Mouse (Mus musculus) lung, adult 2 months (tissue): Measurements from ENCODE around the gene Krtap5-2.
"Not testable (repeated sequence)": the region's sequence is repeated elsewhere in the genome, so short reads cannot be mapped to it uniquely, and the experiment has no call there.

Experiments
- CTCF ChIP-seq: fragments of 200-500 bp; IDR thresholded peaks from 2 replicates; pipeline ENCODE4 v1.5.1; 2011; ENCODE audit warnings: mild to moderate bottlenecking, low read length, control low read depth; ENCODE audit not compliant: insufficient read depth
- POLR2A ChIP-seq: fragments of 200-500 bp; IDR thresholded peaks from 2 replicates; pipeline ENCODE4 v1.6.1; 2011; ENCODE audit warnings: low read depth, mild to moderate bottlenecking, control low read depth, low read length, borderline replicate concordance; ENCODE audit errors: extremely low read depth

DNA sequence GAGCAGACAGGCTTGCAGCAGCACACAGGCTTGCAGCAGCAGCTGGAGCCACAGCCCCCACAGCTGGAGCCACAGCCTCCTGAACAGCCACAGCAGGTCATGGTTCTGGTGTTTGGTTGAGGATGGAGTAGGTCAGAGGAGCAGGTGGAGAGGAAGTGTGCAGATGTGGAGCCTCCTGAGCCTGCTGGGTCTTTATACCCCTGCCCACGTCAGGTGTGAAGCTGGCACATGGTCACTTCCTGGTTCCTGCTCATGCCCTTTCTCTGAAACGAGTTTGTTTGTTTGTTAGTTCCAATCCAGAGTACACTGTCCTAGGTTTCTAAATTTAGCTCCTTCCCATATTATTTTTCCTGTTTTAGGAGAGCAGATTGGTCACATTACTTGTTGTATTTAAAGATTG lies 18.8 kb downstream of the Krtap5-2 start, which contains the start of gene Gm29735:
- not testable (repeated sequence) for TF ChIP-seq CTCF, POLR2A
